Mouse (Mus musculus) cortical plate, adult 2 months (tissue): ENCODE results near the gene Bnip1. TPM values are rescaled to one million over a fixed set of nuclear protein-coding genes. Genes with fewer than 3 reads are reported as not detected.

Source experiments
- H3K27ac ChIP-seq: fragments of 200-500 bp; 2 replicates; pipeline ENCODE4 v1.5.1; 2012; ENCODE audit warnings: low read length, control low read depth, inconsistent platforms; ENCODE audit not compliant: insufficient read depth
- H3K4me1 ChIP-seq: fragments of 200-500 bp; 2 replicates; pipeline ENCODE4 v1.6.1; 2011; ENCODE audit warnings: low read length; ENCODE audit not compliant: control insufficient read depth, insufficient read depth
- H3K4me3 ChIP-seq: fragments of 200-500 bp; 2 replicates; pipeline ENCODE4 v1.5.1; 2011; ENCODE audit warnings: mild to moderate bottlenecking, low read length, control low read depth; ENCODE audit not compliant: insufficient read depth
- CTCF ChIP-seq: fragments of 200-500 bp; IDR thresholded peaks from 2 replicates; pipeline ENCODE4 v1.5.1; 2011; ENCODE audit warnings: mild to moderate bottlenecking, control low read depth, low read length; ENCODE audit not compliant: insufficient read depth; ENCODE audit errors: extremely low read depth
- POLR2A ChIP-seq: fragments of 200-500 bp; IDR thresholded peaks from 2 replicates; pipeline ENCODE4 v1.6.1; 2011; ENCODE audit warnings: mild to moderate bottlenecking, low read length, control low read depth; ENCODE audit not compliant: insufficient read depth; ENCODE audit errors: extremely low read depth
- polyA plus RNA-seq: library from polyadenylated mRNA; depleted of rRNA; stranded (reverse); fragments of >200 nt; gene quantifications from 2 replicates; pipeline ENCODE4 v1.2.3, GENCODE M21; 2012; rRNA removed

Gene Bnip1
- polyA plus RNA-seq, 1 experiment = 40.3 TPM

DNA sequence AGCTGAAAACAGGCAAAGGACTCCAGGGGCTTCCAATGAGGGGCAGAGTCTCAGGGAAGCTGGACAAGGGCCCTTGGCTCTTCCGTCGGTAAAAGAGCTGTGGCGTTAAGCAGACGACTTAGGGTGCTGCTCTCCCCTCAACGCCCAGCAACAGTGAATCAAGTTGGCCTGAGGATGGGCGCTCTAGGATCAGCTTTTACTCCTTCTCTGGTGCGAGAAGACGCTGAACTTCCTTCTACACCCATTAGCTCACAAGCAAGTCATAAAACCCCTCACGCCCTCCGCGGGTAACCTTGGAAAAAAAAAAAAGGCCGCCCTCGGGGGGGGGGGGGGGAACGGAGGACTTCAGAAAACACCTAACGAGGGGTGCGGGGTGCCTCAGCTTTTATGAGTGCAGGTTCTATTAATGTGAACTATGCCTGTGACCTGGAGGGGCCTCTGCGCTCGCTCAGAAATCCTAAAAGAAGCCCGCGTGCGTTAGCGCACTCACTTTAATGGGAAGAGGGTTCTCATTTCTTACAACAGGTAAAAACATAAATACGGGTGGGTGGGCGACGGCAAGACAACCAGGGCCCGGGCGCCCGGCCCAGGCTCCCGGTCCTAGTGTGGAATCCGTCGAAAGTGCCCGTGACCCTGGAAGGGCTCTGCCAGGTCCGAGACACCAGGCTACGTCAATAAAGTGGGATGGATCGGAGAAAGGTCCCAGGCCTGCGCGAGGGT lies 57.5 kb downstream of the Bnip1 start:
- Histone ChIP-seq H3K27ac (no peak overlapping the region), H3K4me1 (no peaks in the 10 kb centered on the region), H3K4me3 (no peak overlapping the region)
- TF ChIP-seq POLR2A (no peak), CTCF (no peak)

DNA sequence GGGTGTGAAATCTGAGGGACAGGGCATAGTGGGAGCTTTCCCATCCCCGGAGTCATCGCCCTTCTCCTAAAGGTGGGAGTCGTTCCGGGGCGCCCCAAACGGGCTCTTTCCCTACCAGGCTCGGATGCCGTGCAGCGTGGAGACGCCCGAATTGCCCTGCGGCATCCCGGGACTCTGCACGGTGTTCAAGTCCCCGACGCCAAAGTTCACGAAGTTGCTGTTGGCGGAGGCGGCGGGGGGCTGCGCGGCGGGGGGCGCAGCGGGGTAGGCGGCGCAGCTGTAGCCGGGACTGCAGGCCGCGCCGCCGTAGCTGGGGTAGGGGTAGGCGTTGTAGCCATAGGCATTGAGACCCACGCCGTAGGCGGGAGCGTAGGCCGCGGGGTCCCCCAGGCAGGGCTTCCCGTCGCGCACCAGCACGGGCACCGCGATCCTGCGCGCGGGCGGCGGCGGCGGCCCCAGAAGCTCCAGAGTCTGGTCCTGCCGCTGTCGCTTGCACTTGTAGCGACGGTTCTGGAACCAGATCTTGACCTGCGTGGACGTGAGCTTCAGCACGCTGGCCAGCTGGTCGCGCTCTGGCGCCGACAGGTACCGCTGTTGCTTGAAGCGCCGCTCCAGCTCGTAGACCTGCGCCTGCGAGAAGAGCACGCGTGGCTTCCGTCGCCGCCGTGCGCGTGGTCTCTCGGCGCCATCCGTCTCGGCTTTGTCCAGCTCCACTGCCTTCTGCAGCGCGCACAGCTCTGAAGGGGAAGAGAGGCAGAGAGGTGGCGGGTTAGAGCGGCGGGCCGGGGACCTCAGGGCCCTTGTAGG lies 58.2 kb downstream of the Bnip1 start:
- TF ChIP-seq POLR2A (no peak), CTCF (no peak)
- H3K4me1 ChIP-seq = no peaks in the 10 kb centered on the region
- no peak overlapping the region for H3K27ac ChIP-seq
- no peak overlapping the region for H3K4me3 ChIP-seq

DNA sequence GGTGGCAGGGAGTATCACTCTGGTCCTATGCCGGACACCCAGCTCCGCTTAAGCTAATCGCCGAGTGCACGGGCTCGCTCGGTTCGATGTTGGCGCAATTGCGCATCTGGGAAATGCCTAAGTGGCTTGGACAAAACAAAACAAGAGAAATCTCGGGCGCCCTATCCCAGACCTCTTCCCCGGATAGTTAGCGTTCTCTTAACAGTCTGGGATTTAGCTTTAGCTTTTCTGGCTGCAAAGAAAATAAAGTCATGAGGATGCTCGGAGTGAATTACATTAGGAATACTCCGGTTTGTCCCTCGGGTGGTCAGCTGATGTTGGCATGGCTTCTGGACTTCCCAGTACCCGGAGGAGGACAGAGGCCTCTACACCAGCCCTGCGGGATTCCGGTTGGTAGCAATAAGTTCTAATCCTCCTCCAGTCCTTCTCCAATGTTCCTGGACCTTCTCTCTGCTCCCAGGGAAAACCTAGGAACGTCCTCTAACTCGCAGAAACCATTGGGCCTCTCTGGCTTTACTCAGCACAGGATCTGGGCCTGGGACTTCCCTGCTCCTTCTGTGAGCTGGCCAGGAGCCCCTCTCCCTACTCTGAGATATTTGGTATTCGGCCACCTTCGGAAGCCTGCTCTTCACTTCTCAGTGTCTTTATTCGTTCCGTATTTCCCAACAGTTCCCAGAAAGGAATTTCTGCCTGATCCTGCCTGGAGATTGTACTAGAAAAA lies 59.0 kb downstream of the Bnip1 start:
- Histone ChIP-seq H3K4me1 (no peaks in the 10 kb centered on the region), H3K27ac (no peak overlapping the region), H3K4me3 (no peak overlapping the region)
- no peak for TF ChIP-seq POLR2A
- TF ChIP-seq CTCF = no peak

DNA sequence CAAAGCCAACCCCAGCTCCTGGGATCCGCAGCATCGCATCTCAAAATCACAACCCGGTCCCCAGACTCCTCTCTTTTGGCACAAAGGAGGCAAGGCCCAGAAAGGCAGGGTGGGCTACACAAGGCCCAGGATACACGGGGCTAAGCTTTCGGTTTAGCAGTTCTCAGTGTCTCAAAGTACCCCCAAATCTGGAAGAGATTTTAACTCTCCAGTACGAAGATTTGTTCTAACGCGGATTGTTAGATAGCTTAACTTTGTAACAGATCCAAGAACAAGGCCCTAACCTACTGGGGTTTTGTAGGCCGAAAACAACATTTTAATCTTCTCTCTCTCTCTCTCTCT lies 59.5 kb downstream of the Bnip1 start:
- no peak overlapping the region for H3K4me3 ChIP-seq
- TF ChIP-seq POLR2A = no peak
- TF ChIP-seq CTCF = no peak
- H3K4me1 ChIP-seq = no peaks in the 10 kb centered on the region
- no peak overlapping the region for H3K27ac ChIP-seq

DNA sequence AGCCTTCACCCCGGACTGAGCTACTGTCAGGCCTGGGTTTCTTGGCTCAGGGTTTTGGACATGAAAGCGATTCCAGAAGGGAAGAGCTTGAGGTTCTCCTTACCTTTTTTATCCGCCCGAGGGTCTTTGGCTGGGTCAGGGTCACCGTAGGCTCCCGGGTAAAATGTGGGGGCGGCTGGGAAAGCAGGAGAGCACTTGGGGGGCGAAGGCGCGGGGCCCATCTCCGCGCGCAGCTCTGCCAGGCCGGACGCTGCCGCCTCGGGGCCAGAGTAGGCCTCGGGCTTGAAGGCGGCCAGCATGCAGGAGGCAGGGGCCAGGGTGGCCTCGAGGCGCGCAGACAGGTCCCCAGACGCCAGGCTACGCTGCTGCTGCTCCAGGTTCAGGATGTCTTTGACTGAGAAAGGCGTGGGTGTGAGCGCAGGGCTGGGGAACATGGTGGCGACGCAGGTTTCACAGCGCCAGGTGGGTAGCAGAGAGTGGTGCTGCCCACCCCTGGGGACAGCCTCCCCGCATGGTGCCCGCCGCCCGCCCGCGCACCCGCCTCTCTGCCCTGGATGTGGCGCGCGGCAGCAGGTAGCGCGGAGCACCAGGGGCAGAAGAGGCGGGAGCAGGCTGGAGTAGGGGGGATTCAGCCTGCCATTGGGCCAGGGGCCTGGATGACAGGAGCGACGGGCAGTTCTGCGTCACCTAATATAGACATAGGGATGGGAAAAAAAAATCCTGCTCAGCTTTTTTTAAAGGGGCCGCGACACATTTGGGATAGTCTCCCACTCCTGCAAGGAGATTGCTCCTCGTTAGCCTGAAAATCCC lies 60.3 kb downstream of the Bnip1 start:
- Histone ChIP-seq H3K4me1 (no peaks in the 10 kb centered on the region), H3K27ac (no peak overlapping the region), H3K4me3 (no peak overlapping the region)
- no peak for TF ChIP-seq CTCF

DNA sequence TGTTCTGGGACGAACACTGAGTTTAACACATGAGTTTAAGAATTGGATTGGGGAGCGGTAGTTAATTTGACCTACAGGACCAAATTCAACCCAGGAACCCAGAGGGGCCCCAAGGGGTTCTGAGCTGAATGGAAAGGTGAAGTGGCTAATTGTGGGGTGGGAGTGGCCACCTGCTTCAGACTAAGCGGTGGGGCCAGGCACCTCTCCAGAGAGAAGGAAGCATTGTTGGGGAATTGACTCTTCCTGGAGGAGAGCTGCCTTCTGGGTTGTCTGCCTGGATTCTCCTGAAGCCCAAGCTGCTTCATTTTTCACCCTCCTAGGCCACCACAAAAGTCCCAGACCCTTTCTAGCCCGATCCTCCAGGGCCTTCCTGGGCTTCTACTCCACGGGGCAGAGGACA lies 61.1 kb downstream of the Bnip1 start:
- H3K4me1 ChIP-seq = no peaks in the 10 kb centered on the region
- H3K27ac ChIP-seq = no peak overlapping the region
- no peak overlapping the region for H3K4me3 ChIP-seq
- TF ChIP-seq CTCF (no peak), POLR2A (no peak)

Other genes starting within 250 kb of the Bnip1 start
- 140 and 143 TPM in 2 replicates for gene Ergic1, start 219.6 kb upstream of the Bnip1 start, polyA plus RNA-seq
- 51.0 and 71.1 TPM in 2 replicates for gene Dusp1, start 218.9 kb upstream of the Bnip1 start, polyA plus RNA-seq
- 86.4 and 87.2 TPM in 2 replicates for gene Atp6v0e, start 117.8 kb upstream of the Bnip1 start, polyA plus RNA-seq
- gene Crebrf, start 65.4 kb upstream of the Bnip1 start, polyA plus RNA-seq = 17.4 and 19.2 TPM in 2 replicates
- gene Nkx2-5, start 63.9 kb downstream of the Bnip1 start, polyA plus RNA-seq = not detected in 2 replicates
- gene Kifc5b, start 136.0 kb downstream of the Bnip1 start, polyA plus RNA-seq = 3.9 TPM in 2 replicates
- 47.7 and 48.1 TPM in 2 replicates for gene Phf1, start 152.0 kb downstream of the Bnip1 start, polyA plus RNA-seq
- gene Cuta, start 158.5 kb downstream of the Bnip1 start, polyA plus RNA-seq = 136 and 139 TPM in 2 replicates
- 185 and 195 TPM in 2 replicates for gene Syngap1, start 160.2 kb downstream of the Bnip1 start, polyA plus RNA-seq
- gene Zbtb9, start 192.1 kb downstream of the Bnip1 start, polyA plus RNA-seq = 13.9 and 14.5 TPM in 2 replicates
- 17.3 and 19.3 TPM in 2 replicates for gene Bak1, start 247.9 kb downstream of the Bnip1 start, polyA plus RNA-seq